Mouse (Mus musculus) retina, postnatal 7 days (tissue): ENCODE data around the gene Ppfibp1.
A peak's percentile ranks its signal among the peaks of the same experiment; 100 is the strongest.
"Not testable (repeated sequence)": the region's sequence is repeated elsewhere in the genome, so short reads cannot be mapped to it uniquely, and the experiment has no call there.

Source experiments
- DNase-seq: peaks from one replicate; pipeline ENCODE4 v3.0.0-alpha.2; 2012; ENCODE audit warnings: low read depth, low spot score

The Ppfibp1 gene

DNA sequence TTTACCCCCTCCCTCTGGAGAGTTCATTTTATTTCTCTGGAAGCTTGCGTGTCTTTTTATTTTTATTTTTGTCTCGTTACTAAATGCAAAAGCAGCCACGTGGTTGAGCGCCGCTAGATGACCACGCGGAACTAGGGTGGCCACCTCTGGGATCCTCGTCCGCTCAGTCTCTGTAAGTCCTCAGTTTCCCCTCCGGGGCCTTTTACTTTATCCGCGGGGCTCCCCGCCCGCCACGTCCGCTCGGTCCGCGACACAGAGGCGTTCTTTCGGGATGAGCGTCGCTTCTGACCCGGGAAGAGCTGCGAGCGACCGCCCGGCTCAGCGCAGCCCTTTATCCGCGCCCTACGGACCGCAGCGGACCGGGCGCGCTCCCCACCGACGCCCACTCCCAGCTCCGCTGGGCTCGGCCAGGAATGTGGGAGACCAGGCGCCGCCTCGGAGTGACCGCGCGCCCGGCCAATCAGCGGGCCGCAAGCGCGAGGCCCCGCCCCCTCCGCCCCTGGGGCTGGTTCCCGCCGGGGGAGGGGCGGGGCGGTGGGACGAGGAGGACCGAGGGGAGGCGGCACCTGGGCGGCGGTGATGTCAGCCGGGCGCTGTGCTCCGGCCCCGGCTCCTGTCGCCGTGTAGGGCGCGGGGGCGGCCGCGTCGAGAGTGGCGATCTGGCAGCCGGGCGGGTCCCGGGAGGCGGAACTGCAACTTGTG, at the start of gene Ppfibp1:
TSS of gene Ppfibp1 (plus strand) at position 530 of the 702 bp plus-strand sequence.
- peak; percentile 86 for DNase-seq

DNA sequence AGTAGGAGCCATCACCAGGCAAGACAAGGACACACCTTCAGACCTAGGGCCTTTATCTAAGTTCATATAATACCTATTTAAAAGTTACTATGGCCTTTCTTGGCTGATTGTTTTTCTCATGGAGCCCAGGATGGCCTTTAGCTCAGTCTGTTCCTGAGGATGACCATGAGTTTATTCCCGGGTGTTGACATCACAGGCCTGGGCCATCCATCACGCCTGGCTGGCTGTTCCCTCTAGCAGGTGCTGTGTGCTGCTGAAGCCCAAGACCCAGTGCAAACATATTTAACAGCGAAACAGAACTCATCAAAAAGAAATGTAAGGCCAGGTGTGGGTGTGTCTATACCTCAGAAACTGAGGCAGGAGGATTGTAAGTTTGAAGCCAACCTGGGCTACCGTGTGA, 49.4 kb upstream of the Ppfibp1 start:
- no peak for DNase-seq

DNA sequence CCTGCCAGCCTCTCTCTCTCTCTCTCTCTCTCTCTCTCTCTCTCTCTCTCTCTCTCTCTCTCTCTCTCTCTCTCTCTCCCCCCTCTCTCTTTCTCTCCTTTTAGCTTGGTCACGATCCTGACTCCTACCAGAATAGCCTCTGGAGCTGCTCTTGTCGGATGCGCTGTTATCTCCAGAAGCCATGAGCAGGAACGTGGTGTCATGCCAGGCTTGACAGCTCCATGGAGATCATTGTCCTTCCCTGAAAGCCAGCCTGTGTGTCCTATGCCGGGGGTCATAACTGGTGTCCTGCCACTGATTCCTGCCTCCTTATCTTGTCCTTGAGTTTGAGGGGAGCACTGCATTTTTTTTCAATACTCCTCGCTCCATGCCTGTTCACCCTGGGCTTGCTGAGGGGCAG, 43.4 kb upstream of the Ppfibp1 start:
- no peak for DNase-seq

DNA sequence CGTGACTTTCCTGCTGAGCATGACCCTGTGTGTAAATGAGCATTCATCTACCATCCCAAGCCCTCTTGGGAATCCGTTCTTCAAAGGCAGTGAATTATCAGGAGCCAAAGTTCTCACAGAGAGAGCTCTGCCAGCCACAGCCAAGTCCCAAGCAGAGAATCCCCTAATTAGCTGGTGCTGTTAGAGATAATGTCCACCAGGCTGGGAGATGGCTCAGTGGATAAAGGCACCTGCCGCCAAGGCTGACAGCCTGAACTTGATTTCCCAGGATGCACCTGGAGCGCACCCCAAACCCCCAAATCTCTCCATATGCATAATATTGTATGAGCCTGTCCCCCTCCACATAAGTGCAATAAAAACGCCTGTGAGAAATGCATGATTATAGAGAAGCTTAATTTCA, 42.9 kb upstream of the Ppfibp1 start:
- DNase-seq: no peak

DNA sequence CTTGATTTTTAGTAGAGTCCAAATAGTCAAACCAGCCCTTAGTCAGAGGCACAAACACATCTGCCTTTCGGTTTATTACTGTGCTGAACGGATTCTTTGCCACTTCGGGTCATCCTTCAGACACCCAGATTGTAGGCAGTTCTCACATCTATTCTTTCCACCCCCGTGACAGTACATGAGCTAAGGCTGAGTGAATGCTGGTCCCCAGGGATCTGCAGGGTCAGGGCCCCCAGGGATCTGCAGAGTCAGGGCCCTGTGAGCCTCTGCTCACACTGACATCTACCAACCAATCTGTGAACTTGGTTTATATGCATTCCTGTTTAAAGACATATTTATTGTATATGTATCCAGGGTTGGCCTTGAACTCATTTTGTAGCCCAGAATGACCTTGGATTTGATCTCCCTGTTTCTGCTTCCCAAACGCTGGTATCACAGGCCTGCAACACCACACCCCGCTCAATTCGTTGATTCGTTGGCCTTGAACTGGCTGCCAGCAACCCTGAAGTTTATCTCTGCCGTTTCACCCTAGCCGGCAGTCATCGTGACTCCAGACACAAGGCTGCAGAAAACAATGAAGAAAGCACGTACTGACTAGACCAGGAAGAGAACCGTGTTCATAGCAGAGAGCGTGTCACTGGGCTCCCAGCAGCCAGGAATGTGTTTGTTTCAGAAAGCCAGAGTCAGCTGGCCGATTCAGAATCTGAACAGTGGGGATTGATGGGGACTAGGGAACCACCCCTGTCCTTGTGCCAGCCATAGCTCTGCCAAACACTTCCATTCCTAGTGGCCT, 42.1 kb upstream of the Ppfibp1 start:
- no peak for DNase-seq

DNA sequence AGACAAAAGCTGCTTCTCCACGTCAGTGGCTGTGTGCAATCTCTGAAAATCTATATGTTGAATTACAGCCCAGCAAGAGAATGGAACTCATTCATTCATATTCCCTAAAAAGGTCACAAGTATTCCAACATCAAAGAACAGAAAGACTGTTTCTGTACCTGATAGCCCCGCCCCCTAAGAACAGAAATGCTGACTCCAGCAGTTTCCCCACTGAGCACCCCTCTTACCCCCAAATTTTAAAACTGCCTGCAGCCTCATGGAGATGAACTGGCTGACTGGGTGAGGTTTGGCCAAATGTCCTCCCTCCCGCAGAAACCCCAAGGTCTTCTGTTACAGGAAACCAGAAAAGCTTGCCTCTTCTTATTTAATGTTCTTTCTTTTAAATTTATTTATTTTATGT, 40.9 kb upstream of the Ppfibp1 start:
- DNase-seq: no peak

DNA sequence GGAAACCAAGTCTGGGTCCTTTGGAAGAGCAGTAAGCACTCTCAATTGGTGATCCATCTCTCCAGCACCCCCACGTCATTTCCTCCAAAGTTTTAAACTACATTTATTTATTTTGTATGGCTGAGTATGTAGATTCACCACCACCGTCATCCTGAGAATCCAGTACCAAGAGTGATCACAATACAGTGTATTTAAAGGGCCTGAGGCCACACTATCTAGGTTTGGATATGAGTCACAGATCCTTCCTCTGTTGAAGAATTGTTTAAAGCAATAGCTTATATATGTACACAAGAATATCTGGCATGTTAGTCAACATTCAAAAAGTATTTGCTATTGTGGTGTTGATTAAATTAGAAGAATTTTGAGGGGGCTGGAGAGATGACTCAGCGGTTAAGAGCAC, 40.0 kb upstream of the Ppfibp1 start:
- no peak for DNase-seq

DNA sequence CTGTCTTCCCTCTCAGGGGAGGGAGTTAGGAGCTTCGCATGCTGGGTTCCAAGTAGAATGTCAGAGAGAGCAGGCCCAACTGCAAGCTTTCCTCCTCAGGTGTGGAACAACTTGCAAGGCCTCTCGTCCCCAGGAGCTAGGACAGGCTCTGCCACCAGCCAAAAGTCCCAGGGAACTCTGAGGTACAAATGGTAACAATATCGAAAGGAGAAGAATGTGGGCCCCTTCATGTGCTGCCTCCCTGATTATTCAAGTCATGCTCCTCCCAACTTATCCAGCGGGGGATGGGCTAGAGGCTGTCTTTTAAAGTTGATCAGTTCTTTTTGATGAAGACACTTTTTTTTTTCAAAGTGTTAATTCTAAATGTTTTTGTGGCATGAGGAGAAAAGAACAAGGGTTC, 38.2 kb upstream of the Ppfibp1 start, which contains the start of gene Smco2:
TSS of gene Smco2 (plus strand) at position 55 of the 400 bp plus-strand sequence.
- no peak for DNase-seq

DNA sequence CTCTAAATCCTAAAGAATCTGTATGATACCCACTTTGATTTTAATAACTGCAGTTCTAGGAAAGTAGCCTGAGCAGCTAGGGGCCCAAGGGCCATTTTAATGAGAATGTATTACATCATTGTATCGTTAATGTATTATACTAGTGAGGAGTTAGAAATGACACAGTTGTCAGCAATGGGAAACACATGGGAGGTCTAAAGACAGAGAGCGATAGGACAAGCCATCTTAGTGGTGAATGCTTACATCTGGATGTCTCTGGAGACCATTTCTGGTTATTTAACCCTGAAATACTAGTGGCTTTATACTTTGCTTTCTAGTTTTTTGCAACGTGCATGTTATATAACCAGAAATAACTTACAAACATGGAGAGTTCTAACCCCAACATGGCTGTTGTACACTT, 36.4 kb upstream of the Ppfibp1 start:
- no peak for DNase-seq

DNA sequence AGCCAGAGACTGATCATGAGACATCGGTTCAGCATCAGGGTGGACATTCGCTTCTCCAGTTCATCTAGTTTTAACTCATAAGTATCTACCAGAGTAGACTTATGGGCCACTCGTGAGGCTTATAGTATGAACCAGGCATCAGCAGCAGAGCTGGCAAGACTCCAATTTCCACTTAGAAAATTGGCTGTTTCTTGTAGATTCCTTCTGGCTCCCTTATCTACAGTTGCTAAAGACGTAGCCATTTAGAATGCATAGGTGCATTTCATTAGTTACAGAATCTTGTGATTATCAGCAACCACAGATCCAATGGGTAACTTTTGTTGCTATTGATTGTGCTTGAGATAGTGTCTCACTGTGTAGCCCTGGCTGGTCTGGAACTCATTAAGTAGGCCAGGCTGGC, 35.5 kb upstream of the Ppfibp1 start:
- DNase-seq: no peak

DNA sequence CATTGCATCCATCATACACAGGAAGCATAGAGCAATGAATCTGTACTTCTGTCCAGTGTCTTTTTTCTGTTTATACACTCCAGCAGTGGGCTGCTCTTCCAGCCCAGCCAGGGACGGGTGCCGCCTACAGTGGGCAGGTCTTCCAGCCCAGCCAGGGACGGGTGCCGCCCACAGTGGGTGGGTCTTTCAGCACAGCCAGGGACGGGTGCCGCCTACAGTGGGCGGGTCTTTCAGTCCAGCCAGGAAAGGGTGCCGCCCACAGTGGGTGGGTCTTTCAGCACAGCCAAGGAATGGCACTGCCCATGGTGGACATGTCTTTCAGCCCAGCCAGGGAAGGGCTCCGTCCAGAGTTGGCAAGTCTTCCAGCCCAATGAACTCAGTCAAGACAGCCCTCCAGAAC, 33.1 kb upstream of the Ppfibp1 start:
- DNase-seq: no peak

DNA sequence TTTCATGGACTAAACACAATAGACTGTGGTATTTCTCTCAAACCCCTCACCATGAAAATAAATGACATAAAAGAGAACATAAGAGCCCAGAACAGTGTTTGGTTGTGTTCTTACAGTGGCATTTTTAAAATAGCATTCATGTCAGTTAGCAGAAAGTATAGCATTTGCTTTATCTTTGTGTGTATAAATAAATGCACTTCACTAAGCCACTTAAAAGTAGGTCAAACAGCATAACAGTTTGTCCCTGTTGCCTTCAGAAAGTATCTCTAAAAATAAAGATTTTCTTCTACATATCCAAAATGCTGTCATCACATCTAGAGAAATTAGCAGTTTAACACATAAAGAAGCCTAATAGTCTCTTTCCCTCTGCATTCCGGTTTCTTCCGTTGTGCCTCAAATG, 30.9 kb upstream of the Ppfibp1 start:
- no peak for DNase-seq

DNA sequence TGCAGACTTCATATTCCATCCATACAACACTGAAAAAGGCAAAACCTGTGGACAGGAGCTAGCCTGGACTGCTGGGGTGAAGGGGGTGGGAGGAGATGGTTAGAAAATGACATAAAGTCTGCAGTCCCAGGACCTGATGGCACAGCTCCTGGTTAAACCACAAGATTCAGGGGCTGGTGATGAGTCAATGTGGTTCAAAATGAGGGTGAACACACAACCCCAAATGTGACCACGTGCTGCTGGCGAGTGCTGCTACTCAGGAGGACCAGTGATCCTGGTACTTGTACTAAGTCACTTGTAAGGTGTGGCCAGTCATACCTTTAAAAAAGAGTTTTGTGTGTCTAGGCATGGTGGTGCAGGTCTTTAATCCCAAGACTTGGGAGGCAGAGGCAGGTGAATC, 25.1 kb upstream of the Ppfibp1 start:
- no peak for DNase-seq

DNA sequence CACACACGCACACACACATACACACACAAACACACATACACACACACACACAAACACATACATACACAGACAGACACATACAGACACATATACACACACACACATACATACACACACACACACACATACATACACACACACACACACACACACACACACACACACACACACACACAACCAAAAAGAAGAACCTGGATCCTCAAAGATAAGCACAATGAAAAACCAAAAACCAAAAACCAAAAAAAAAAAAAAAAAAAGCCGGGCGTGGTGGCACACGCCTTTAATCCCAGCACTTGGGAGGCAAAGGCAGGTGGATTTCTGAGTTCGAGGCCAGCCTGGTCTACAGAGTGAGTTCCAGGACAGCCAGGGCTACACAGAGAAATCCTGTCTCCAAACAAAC, 23.9 kb upstream of the Ppfibp1 start:
- not testable (repeated sequence) for DNase-seq

DNA sequence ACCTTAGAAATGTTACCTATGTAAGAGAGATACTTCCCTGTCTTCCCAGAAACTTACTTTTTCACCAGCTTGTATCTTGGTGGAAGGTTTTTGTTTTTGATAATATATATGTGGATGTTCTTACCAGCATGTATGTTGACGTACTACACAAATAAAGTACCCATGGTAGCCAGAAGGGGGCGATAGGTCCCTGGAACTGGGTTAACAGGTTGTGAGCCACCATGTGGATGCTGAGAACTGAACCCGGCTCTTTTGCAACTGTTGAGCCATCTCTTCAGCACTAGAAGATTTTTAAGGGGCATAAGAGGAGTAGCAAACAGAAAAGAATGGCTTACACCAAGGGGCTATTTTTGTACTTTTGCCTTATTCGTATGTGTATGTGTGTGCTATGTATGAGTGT, 22.6 kb upstream of the Ppfibp1 start:
- DNase-seq: no peak

DNA sequence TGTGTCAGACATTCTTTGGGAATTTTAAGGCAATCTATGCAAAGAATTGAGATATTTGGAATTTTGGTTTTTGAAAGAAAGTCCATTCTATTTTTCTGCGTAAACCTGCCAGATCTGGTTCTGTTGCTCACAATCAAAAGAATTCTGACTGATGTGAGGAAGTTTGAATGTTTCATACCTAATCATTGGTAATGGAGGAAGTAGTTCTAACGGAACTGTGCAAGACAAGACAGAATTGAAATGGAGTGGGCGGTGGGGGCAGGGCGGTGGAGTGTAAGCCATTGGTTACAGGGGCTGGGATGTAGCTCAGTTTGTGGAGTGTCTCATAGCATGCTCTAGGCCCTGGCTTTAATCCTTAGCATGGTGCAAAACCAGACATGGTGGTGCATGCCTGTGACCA, 16.3 kb upstream of the Ppfibp1 start:
- no peak for DNase-seq

DNA sequence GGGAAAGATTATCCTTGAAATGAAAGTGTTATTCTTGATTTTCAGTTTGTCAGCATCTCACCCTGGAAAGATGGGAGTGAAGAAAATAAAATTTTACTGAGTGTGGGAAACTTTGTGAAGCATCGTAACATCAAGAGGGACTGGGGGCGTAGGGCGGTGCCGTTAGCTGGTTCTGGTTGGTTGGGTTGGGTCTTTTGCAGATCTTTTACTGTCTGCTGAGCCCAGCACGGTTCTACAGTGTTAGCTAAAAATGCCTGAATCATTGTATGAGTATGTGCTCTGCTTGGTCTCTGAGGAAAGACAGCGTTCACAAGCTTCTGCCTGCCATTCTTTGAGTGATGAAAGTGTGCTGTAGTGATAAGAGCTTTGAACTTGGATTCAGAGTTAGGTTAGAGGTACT, 13.9 kb upstream of the Ppfibp1 start:
- DNase-seq: no peak

DNA sequence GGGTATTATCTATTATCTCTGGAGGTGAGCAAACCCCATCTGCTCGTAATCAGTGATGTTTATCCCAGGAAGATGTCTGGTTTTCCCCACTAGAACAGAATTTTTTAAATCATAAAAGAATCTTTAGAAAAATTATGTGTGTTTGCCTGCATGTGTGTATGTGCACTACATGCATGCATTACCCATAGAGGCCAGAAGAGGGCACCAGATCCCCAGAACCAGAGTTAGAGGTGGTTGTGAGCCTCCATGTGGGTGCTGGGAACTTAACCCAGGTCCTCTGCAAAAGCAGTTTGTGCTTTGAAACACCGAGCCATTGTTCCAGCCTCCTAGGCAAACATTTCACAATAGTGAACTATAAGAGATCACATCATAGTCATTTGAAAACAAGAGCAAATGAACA, 11.5 kb upstream of the Ppfibp1 start:
- DNase-seq: no peak

DNA sequence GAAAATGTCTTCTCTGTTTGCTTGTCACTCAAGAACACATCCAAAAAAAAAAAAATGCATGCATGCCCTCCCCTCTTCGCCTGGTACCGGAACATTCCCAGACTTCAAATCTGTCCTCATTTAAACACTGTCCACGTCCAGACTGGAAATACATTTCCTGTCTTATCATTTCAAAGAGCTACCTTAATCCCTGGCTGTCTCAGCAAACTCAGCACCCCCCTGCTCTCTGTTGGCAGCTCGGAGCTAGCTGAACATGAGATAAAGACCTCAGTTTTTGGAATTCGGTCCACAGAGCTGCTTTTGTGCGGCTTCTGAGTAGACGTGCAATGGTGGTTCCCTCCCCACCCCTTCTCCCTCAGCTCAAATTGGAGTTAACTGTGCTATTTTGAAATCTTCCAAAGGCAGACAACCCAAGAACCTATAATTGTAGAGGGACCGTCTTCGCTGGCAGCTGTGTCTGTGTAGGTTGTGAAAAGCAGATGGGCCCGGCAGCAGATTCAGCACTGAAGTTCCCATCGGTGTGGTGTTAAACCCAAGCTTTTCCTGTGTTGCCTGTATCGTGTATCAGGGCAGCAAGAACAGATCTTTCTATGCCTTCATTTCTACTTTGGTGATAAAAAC, 10.8 kb upstream of the Ppfibp1 start:
- no peak for DNase-seq

DNA sequence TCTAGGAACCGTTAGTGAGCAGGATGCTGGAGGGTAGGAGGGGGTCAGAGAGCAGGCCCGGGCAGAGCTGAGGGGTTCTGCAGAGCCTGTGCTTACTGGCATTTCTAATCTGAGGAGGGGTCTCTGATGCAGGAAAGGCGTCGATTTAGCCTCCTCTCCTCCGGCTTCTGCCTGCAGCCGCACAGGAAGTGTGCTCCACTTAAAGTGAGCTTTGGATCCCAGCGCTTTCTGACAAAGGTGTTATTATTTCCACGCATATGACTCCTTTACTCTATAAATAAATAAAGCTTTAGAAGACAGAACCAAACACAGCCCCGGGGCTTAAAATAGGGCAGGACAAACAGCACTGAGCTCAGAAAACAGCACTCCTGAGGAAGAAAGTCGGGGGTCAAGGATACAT, 9.4 kb upstream of the Ppfibp1 start:
- DNase-seq: no peak

DNA sequence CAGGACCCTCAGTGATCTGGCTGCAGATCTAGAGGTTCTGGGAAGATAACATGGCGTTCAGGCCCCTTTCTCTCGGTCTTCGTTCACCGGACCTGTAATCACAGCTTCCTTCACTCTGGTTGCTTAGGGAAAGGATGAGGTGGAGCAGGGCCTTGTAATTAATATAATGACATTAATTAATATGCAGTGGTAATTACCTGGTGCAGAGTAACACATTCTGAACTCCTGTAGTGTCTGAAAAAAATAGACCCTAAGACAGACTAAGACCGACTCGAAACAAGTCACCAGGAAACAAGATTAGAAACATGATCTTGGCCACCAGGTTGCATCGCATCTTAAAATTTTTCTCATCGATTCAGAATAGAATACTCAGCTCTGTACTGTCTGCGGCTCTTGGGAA, 8.4 kb upstream of the Ppfibp1 start:
- no peak for DNase-seq

DNA sequence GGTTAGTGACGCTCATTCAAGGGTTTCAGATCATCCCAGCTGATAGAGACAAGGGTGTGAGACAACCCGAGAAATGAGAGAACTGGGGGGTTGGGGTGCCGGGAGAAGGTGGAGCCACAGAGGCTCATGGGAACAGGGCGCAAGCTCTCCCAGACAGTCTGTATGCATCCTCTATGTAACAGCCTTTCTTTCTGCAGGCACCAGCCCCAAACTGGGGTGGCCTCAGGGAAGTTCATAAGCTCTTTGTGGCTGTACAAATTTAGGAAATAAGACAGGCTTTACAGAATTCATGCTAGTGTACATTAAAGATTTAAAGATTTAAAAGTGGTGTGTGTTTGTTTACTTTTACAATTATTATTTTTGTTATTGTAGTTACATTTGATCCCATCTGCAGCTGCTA, 8.0 kb upstream of the Ppfibp1 start:
- DNase-seq: no peak
